Mouse (Mus musculus): ENCODE data around the gene Emsy.

DNA sequence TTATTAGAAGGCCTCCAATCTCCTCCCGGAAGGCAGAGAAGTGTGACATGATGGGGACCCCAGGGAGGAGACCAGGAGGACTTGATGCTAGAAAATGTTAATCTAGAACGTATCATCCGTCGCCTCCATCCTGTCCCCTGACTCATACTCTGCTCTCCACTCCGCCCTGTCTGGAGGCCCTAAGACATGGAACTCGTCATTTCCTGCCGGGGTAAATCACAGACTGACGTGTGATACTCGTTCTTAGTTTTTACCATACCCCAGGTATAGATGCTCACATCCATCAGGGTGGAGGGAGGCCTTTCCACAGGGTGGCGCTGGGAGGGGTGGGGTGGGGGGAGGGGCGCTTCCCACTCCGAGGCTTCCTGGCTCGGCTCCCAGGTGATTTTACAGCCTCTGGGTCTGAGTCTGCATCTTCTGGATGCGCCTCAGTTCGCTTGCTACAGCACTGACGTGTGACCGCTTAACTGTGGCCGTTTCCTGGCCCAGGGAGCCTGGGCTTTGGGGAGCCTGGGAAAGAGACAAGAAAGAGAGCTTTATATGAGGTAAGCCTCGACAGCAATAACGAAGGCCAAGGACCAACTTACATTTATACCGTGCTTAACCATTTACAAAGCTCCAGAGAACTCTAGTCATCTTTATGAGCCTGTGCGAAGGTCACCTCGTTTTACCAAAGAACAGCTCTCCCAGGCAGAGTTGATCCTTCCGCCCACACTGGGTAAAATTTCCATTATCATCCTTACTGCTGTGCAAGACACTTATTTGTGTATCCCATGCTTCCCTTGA is 36.4 kb upstream of the Emsy start:
- TF ChIP-seq CTCF (IDR thresholded peaks at IDR 0.05; ENCODE audit: low read depth, low read length) (no peak), GATA1 (IDR thresholded peaks at IDR 0.05; ENCODE audit: borderline replicate concordance, low read length) (no peak)

Measured in G1E (cell line).